Mouse (Mus musculus): Measurements from ENCODE around the gene Flot1.
"Not testable (repeated sequence)": the region's sequence is repeated elsewhere in the genome, so short reads cannot be mapped to it uniquely, and the experiment has no call there.

Gene Flot1

GRCm38 (mm10) chr17:35834696-35835422 is 11.8 kb downstream of the Flot1 start:
- no peak for ATAC-seq (ENCODE audit: insufficient number of reproducible peaks, low FRiP score, low TSS enrichment)

- no peak for ATAC-seq (ENCODE audit: insufficient number of reproducible peaks, low FRiP score, low TSS enrichment)
Measured at GRCm38 (mm10) chr17:35835424-35836140, 12.6 kb downstream of the Flot1 start.

GRCm38 (mm10) chr17:35836178-35836965 is 13.3 kb downstream of the Flot1 start:
- ATAC-seq (ENCODE audit: insufficient number of reproducible peaks, low FRiP score, low TSS enrichment): no peak

DNA sequence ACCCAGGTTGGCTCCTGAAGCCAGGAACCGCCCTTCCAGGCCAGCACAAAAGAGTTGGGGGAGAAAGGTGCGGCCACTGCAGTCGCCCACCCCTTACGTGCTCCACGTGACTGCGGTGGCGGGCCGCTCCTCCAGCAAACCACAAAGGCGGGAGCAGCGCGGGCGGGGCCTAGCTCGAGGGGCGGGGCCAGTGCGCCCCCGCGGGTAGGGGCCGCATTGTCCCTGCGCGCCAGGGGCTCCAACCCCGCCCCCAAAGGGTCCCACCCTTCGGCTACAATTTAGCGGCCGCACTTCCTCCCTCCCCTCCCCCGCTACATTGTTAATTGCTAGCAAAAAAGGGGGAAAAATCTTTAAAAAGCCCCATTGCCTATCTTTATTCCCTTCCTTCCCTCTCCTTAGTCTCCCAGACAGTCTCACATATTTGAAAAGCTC is 14.0 kb downstream of the Flot1 start:
- no peak for ATAC-seq (ENCODE audit: insufficient number of reproducible peaks, low FRiP score, low TSS enrichment)

DNA sequence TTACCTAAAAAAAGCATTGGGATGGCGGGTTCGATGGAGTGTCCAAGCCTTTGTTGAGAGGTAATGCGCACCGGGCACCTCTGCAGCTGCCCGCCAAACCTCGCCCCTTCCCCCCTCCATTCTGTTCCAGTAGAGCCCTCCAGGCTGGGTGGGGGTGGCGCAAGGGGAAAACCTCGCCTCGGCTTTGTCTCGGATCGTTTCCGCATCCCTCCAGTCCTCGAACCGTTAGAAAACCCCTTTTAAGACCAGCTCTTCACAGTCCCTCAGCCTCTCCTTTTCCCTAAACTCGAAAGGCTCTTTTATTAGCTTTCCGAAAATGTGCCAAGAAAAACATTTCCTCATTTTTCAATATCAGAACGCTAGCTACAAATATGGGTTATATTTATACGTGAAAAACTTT is 14.5 kb downstream of the Flot1 start:
- no peak for ATAC-seq (ENCODE audit: insufficient number of reproducible peaks, low FRiP score, low TSS enrichment)

DNA sequence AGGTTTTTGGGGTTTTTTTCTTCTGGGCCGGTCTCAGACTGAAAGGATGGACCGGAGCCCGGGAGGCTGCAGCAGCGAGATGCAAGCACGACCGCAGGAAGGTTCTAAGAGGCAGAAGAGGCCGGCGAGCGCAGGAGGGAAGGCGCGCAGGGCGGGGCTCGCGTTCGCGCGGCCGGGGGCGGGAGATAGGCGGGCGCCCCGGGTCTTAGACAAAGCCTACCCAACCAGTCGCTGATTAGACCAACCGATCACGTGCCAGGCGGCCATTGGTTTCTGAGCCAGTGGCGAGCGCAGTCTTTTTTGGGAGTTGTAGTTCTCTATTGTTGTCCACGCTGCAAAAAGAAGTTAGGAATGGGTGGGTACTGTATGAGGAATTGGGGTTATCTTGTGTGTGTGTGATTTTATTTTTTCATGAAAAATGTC is 15.1 kb downstream of the Flot1 start, which contains the start of gene Tubb5:
Gene Tubb5 (minus strand): TSS at position 185 of the 423 bp plus-strand sequence.
- peak; percentile 64 for ATAC-seq (ENCODE audit: insufficient number of reproducible peaks, low FRiP score, low TSS enrichment)

DNA sequence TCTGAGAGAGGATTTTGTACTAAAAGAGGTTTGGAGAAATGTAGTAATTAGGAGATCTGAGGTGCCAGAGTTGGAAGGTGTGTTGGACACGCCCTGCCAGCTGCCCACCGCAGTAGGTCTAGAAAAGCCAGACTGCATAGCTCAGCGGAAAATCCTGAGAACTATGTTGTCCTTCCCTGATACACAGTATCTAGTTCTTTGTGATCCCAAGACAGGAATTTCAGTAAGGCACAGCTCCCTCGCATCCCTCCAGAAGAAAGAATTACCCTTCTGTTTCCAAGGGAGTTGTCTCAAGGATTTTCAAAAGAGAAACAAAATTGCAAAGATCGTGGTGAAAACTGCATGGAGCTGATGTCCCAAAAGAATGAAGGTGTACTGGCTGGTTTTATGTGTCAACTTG is 15.5 kb downstream of the Flot1 start:
- ATAC-seq (ENCODE audit: insufficient number of reproducible peaks, low FRiP score, low TSS enrichment): no peak

DNA sequence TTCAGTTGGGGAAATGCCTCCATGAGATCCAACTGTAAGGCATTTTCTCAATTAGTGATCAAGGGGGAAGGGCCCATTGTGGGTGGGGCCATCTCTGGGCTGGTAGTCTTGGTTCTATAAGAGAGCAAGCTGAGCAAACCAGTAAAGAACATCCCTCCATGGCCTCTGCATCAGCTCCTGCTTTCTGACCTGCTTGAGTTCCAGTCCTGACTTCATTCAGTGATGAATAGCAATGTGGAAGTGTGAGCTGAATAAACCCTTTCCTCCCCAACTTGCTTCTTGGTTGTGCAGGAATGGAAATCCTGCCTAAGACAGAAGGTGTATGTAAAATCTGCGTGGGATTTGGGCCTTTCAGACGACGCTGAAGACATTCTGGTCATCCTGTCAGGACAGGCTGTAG is 16.0 kb downstream of the Flot1 start:
- not testable (repeated sequence) for ATAC-seq (ENCODE audit: insufficient number of reproducible peaks, low FRiP score, low TSS enrichment)

DNA sequence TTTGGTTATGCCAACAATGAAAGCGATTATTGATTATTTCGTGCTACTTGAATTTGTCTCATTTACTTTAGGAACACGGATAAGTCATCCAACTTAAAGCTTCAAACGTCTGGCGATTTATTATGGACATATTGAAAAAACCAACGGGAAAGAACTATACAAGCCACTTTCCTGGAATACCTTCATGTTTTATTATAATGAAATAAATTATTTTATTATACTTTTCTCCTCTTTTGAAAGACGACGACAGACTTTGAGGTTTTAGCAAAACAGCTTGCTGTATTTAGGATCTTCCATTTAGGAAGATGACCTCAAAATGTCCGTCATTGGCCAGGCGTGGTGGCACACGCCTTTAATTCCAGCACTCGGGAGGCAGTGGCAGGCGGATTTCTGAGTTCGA is 17.5 kb downstream of the Flot1 start:
- ATAC-seq (ENCODE audit: insufficient number of reproducible peaks, low FRiP score, low TSS enrichment): no peak

- ATAC-seq (ENCODE audit: insufficient number of reproducible peaks, low FRiP score, low TSS enrichment): peak; percentile 94
Measured at GRCm38 (mm10) chr17:35841076-35841950, 18.3 kb downstream of the Flot1 start, which contains the start of gene Mdc1. Mdc1 (plus strand) TSS chr17:35841515.

DNA sequence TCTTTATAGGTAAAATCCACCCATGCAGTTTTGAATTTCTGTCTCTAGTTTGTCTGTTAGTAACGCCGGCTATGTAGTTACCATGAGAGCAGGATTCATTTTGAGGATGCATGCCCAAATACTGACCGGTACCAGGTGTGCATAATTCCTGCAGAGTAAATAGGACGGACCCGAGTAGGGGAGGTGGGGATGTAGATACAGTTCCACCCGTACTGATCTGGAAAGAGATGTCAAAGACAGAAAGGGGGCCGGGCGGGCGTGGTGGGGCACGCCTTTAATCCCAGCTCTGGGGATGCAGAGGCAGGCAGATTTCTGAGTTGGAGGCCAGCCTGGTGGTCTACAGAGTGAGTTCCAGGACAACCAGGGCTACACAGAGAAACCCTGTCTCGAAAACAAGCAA is 19.0 kb downstream of the Flot1 start:
- ATAC-seq (ENCODE audit: insufficient number of reproducible peaks, low FRiP score, low TSS enrichment): no peak

GRCm38 (mm10) chr17:35843514-35843913 is 20.5 kb downstream of the Flot1 start:
- no peak for ATAC-seq (ENCODE audit: insufficient number of reproducible peaks, low FRiP score, low TSS enrichment)

- ATAC-seq (ENCODE audit: insufficient number of reproducible peaks, low FRiP score, low TSS enrichment): no peak
Measured at GRCm38 (mm10) chr17:35848112-35848511, 25.1 kb downstream of the Flot1 start.

DNA sequence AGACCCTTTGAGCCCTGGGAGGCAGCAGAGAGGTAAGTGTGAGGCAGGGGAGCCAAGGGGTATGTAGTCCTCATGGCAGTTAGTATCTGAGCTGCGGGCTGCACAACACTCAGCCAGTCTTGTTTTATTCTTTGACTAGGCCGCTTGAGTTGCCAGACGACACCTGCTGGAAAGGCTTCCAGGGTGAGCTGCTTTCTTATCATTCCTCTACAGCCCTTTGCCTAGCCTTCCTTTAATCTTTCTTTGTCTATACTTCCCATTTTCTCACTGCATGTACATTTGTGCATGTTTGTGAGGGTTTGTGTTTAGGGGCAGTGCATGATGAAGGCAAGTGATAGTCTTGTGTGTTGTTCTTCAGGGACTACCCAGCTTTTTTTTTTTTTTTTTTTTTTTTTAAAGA is 27.9 kb downstream of the Flot1 start:
- ATAC-seq (ENCODE audit: insufficient number of reproducible peaks, low FRiP score, low TSS enrichment): no peak

DNA sequence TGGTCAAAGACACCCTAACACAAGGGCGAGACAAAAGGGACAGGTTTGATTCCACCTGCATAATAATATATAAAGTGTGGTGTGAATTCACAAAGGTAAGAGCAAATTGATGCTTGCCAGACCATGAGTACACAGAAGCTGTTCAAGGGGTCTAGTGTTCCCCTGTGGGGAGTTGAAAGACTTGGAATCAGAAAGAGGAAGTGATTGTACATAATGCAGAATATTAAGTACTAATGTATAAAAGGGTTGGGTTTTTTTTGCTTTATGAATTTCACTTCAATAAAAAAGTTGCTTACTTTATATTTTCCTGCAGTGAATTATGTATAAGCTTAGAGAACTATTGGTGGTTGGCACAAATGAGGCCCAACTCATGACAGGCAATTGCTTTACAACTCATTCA is 36.3 kb downstream of the Flot1 start:
- ATAC-seq (ENCODE audit: insufficient number of reproducible peaks, low FRiP score, low TSS enrichment): no peak

- ATAC-seq (ENCODE audit: insufficient number of reproducible peaks, low FRiP score, low TSS enrichment): no peak
Measured at GRCm38 (mm10) chr17:35859835-35860234, 36.8 kb downstream of the Flot1 start.

DNA sequence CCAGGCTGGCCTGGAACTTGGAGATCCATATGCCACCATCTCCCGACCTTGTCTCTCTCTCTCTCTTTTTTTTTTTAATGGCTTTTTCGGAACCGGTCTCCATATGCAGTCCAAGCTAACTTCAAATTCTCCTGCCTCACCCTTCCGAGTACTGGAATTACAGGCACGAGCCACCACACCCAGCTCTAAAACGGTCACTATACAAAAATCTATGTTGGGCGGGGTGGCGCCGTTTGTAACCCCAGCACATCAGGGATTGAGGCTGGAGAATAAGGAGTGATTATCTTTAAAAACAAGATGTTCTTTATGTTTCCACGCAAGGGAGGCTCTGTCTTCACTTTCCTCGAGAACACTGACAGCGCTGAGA is 37.8 kb downstream of the Flot1 start:
- ATAC-seq (ENCODE audit: insufficient number of reproducible peaks, low FRiP score, low TSS enrichment): no peak

GRCm38 (mm10) chr17:35861198-35861857 is 38.3 kb downstream of the Flot1 start, which contains the start of gene Nrm:
Nrm (plus strand) TSS chr17:35861318.
- ATAC-seq (ENCODE audit: insufficient number of reproducible peaks, low FRiP score, low TSS enrichment): peak; percentile 94

DNA sequence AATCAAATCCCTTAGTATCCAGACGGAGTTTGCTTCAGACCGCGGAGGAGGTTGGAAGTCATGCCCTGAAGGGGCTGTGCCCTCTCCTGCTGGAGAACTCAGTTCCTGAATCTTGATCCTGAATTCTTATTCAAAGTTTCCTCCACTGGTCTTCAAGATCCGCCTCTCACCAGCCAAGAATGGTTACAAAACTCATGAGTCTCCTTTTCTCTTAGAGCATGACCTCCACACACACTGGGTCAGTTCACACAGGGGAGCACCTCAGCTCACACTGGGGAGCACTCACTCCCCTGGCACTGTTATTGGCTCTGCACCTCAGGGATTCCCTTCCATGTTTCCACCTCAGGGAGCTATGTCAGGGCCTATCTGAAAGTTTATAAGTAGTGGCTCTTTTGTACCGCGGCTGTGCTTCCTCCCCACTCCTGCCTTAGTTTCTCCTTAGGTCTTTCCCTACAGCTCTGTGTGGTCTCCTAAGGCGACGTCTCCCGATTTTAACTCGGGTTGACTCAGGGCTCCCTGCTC is 41.9 kb downstream of the Flot1 start:
- ATAC-seq (ENCODE audit: insufficient number of reproducible peaks, low FRiP score, low TSS enrichment): no peak

All from cerebellum, adult (tissue).